Mouse (Mus musculus) central nervous system, embryonic 14 days (tissue): ENCODE measurements around the gene Zfp51. TPM values are rescaled to one million over a fixed set of nuclear protein-coding genes. Genes with fewer than 3 reads are reported as not detected.

Experiments
- polyA plus RNA-seq: library from polyadenylated mRNA; depleted of rRNA; stranded (reverse); fragments of >200 nt; gene quantifications from 2 replicates; pipeline ENCODE4 v1.2.3, GENCODE M21; 2012; rRNA removed

The Zfp51 gene
- polyA plus RNA-seq, result 6.2 and 6.4 TPM in 2 replicates

DNA sequence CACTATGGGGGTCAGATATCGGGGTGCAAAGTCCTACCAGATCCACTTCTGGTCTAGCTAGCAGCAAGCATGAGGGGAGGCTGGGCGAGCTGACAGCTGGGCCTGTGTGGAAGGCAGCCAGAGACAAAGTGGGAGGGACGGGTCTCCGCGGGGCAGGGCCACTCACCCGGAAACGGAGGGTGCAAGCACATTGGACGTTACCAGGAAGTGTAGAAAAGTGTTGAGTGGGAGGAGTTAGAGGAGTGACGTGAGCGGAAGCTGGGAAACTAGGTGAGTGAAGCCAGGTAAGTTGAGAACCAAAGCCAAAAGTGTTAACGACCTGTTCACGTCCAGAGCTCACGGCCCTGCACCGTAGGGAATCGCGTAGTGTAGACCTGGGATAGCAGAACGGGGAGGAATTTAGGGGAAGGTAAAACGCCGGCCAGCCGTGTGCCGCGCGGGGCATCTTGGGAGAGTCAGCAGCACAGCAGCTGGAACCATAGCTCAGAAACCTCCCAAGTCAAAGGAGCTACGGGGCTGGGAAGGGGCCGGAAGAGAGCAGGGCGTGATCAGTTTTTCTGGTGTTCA, at the start of gene Zfp51:
Gene Zfp51 (plus strand): TSS at position 237 of the 567 bp plus-strand sequence.

DNA sequence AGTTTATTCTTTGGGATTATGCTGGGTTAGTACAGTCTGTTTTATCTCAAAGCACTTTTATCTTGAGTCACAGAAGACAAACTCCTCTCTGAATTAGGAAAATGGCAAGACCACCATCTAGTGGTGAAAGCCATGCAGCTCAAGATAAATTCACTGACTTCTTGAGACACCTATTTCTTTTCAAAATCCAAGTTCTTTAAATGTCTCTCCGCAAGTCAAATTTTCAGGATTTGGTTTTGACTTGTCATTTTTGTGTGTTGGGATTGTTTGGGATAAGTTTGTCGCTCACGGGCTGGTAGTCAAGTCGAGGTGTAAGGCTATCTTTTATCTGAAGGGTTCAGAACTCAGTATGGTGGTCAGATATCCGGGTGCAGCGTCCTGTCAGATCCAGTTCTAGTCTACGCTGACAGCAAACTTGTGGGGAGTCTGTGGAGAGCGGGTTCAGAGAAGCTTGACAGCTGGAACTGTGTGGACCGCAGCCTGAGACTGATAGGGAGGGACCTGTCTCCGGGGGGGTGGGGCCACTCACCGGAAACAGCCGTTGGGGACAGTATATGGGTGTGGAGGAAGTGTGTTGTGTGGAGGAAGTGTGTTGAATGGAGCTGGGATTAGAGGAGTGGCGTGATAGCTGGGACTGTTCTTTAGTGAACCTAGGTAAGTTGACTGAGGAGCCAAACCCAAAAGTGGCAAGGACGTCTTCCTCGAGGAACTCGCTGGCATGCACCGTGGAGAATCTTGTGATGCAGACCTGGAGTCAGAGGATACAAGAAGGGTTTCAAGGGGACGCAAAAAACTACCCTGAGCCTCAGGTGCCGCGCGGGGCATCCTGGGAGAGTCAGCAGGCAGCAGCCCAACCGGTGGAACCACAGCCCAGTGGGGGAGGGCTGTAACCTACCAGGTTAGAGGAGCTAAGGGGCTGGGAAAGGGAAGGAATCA, 27.2 kb upstream of the Zfp51 start, which contains the start of gene Zfp54:
Gene Zfp54 (plus strand): TSS at position 564 of the 936 bp plus-strand sequence.

DNA sequence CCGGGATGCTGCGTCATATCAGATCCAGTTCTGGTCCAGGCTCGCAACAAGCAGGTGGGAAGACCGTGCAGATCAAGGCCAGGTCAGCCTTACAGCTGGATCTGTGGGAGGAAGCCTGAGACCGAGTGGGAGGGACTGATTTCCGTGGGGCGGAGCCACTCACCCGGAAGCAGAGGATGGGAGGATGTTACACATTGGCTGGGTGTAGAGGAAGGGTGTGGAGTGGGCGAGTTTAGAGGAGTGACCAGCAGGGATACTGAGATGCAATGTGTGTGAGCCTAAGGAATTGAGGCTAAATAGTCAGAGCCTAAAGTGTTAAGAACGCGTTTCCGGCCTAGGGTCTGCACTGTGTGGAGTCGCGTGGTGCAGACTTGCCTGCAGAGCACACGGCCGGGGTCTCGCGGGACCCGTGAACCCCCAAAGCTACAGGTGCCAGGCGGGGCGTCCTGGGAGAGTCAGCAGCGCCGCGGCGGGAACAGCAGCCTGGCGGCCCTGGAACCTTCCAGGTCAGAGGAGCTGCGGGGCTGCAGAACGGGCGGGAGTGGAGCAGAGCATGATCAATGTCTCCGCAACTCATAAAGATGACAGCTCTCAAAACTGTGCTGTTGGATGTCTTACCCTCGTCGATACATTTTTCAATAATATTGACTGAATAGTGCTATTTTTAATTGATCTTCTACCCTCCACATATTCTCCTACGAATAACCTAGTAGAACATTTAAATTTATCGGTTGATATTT, 38.8 kb downstream of the Zfp51 start, which contains the start of gene Zfp53:
Gene Zfp53 (plus strand): TSS at position 239 of the 740 bp plus-strand sequence.

Other genes with a start within 250 kb of the Zfp51 start
- gene Vmn1r234, start 224.3 kb upstream of the Zfp51 start, polyA plus RNA-seq, result not detected in 2 replicates
- not detected in 2 replicates for gene Vmn1r235, start 194.0 kb upstream of the Zfp51 start, polyA plus RNA-seq
- not detected in 2 replicates for gene Vmn1r236, start 167.4 kb upstream of the Zfp51 start, polyA plus RNA-seq
- not detected in 2 replicates for gene Vmn1r237, start 138.5 kb upstream of the Zfp51 start, polyA plus RNA-seq
- gene Zfp677, start 66.6 kb upstream of the Zfp51 start, polyA plus RNA-seq, result 2.5 and 2.7 TPM in 2 replicates
- 2.2 and 2.5 TPM in 2 replicates for gene Zfp54, start 27.1 kb upstream of the Zfp51 start, polyA plus RNA-seq
- 4.7 and 4.9 TPM in 2 replicates for gene Zfp53, start 38.6 kb downstream of the Zfp51 start, polyA plus RNA-seq
- 1.5 and 1.8 TPM in 2 replicates for gene Zfp52, start 85.2 kb downstream of the Zfp51 start, polyA plus RNA-seq
- gene Zfp948, start 116.6 kb downstream of the Zfp51 start, polyA plus RNA-seq, result 17.9 and 18.1 TPM in 2 replicates
- gene Zfp983, start 200.2 kb downstream of the Zfp51 start, polyA plus RNA-seq, result 7.6 and 8.7 TPM in 2 replicates
- 9.6 and 10.0 TPM in 2 replicates for gene Gm10226, start 241.5 kb downstream of the Zfp51 start, polyA plus RNA-seq